Mouse (Mus musculus): ENCODE results near the gene Dnase2a. TPM values are rescaled to one million over a fixed set of nuclear protein-coding genes. Genes with fewer than 3 reads are reported as not detected.
"Not testable (repeated sequence)": the region's sequence is repeated elsewhere in the genome, so short reads cannot be mapped to it uniquely, and the experiment has no call there.

The Dnase2a gene
- total RNA-seq, 2 experiments from 2014 or later, result 5.9 to 7.3 TPM

DNA sequence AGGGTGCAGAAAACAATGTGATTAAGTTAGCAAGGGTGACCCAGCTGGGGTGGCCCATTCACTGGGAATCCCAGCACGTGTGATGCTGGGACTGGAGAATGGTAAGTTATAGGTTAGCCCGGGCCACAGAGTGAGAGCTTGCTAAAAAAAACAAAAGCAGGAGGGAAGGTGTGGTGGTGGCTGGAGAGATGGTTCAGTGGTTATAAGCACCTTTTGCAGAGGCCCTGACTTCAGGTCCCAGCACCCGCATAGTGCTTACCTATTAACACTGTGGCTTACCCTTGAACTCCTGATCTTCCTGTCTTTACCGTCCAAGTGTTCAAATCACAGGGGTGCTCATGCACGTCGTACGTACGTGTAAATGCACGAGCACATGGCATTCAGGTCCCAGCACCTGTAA is 1.3 kb upstream of the Dnase2a start:
- intact Hi-C loops (cut with DNase I), result no loop called here
- DNase-seq, result no peak

DNA sequence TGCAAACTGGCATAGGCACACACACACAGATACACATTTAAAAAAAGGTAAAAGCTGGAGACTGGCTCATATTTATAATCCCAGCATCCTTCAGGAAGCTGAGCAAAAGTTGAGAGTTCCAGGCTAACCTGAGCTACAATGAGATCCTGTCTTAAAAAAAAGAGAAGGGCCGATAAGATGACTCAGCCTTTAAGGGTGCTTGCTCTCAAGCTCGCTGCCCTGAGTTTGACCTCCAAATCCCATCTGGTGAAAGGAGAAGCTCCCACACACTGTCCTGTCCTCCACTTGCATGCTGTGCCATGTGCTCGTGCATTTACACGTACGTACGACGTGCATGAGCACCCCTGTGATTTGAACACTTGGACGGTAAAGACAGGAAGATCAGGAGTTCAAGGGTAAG is 867 bp upstream of the Dnase2a start:
- intact Hi-C loops (cut with DNase I), result no loop called here
- DNase-seq, result no peak

DNA sequence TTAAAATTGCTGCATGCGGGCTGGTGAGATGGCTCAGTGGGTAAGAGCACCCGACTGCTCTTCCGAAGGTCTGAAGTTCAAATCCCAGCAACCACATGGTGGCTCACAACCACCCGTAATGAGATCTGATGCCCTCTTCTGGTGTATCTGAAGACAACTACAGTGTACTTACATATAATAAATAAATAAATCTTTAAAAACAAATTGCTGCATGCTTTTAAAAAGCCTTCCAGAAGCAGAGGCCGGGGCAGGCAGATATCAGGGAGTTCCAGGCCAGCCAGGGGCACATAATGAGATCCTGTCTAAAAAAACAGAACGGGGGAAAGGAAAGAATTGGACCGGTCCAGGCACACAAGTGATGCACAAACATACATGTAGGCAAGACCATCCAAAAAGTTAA is 381 bp upstream of the Dnase2a start:
- intact Hi-C loops (cut with DNase I); DNase-seq: not testable (repeated sequence)

DNA sequence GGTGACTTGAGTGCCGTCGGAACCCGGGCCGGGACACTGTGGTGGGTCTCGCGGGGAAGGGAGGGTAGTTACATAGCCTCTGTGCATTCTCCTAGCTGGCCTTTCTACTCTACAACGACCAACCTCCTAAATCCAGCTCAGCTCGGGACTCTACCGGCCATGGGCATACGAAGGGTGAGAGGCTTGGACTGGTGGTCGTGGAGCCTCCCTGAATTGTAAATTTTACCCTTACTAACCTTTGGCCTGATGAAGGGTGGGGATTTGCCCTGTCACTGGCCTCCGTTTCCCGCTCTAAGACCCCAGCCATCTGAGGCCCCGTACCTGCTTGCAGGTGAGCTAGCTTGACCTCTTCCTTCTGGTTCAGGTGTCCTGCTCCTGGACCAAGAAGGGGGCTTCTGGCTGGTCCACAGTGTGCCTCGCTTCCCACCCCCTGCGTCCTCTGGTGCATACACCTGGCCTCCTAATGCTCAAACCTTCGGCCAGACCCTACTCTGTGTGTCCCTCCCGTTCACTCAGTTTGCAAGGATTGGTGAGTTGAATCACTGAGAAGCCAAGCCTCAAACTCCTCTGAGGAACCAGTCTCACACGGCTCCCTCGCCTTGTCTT is 905 bp downstream of the Dnase2a start:
- no peak for DNase-seq
- intact Hi-C loops (cut with DNase I), result no loop called here

DNA sequence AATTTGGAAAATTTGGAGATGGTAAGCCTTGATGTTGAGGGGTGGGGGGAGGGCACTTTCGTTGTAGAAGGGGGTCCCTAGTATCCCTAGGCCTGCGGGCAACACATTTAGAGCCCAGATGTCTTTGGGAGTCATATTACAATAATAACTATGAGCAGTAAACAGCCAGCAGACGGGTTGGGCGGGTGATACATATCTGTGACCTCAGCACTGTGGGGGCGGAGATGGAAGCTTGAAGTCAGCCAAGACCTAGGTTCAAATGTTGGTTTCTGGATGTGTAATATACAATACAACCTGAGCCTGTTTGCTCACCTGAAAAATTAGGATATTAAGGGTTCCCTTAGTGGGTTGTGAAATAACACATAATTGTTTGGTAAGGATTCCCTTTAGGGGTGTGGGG is 1.6 kb downstream of the Dnase2a start:
- no peak for DNase-seq
- intact Hi-C loops (cut with DNase I), result no loop called here

DNA sequence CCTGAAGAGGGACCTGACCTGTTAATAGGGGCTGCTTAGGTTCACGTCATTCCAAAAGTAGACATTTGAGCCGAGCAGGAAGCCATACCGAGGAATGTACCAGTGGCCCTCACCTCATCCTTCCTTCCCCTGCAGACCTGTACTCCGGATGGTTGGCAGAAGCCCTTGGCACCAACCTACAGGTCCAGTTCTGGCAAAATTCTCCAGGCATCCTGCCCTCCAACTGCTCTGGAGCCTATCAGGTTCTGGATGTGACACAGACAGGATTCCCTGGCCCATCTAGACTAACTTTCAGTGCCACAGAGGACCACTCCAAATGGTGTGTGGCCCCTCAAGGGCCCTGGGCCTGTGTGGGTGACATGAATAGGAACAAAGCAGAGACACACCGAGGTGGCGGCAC is 2.2 kb downstream of the Dnase2a start:
- intact Hi-C loops (cut with DNase I), result no loop called here
- no peak for DNase-seq

DNA sequence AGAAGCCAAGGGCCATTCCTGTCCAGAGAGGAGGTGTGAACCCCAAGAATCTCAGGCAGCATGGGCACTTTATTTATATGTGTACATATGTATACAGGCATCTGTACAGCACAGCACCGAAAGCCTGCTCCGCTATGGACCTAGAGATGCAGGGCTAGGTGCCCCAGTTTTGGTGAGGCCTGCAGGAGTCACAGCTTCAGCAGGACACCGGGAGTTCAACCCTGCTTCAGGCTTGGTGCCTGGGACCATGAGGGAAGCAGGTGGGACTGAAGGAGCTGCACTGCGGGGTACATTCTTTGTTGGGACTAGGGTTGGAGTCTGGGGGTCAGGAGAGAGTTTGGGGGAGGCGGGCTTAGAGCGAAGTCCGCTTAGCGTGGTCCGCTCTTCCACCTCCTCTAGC is 3.5 kb downstream of the Dnase2a start:
- intact Hi-C loops (cut with DNase I), result no loop called here

DNA sequence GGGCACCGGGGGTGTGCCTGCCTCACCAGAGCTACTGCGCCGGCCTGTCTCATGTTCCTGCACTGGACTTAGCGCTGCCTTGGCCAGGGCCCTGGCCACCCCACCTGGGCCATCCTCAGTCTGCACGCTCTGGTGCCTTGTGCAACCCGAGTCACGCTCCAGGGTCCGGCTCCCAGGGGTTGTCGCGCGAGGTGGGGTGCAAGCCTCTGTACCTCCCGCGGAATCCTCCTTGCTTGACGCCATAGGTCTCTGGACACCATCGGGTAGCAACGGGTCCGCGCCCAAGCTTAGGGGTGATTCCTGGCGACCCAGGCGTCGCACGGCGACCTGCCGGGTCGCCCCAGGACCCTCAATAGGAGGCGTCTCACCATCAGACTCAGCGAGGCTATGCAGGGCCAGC is 4.0 kb downstream of the Dnase2a start:
- intact Hi-C loops (cut with DNase I), result no loop called here

More for the DNA sequence above, 3.5 kb downstream of the Dnase2a start:
- no peak for DNase-seq

DNA sequence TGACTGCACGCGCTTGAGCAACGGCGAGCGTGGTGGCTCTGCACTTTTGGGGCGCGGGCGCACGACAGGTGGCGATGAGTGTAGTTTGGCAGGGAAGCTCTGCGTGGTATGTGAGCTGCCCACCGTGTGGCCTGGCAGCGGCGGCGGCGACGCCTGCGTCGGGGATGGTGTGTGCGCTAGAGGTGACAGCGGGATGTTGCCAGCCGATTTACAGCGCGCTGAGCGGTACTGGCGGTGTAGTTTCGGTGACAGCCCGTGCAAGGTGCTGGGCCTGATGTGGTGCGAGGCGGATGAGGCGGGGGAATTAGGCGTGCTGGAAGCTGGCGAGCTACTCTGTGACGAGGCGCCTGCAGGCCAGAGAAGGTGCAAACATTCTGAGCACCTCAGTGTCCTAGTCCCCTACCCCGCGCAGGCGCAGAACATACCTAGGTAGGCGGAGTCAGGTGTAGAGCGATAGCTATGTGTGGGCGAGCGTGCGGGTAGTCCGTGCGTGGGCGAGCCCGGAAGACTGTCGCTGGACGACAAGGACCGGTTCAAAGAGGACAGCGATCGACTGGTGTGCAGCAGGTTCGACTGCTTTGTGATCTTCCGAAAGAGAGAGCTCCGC is 4.6 kb downstream of the Dnase2a start:
- DNase-seq, result peak; percentile 56 to 62
- intact Hi-C loops (cut with DNase I), result no loop called here

More for the DNA sequence above, 4.0 kb downstream of the Dnase2a start:
- DNase-seq, result no peak

DNA sequence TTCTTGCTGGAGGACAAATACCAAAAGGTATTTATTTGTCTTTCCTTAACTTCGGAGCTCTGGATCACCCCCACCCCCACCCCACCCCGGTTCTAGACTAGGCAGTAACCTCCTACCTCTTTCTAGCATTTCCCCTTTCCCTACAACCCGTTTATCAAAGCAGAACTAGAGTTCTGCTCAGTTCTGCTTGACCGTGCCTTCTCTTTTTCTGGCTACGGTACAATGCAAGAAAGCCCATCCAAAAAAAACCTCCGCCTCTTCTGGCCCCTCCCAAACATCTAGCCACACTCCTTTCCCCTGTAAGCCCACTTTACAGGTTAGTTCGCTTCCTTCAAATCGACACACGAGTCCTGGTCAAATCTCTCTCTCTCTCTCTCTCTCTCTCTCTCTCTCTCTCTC is 5.1 kb downstream of the Dnase2a start:
- no peak for DNase-seq
- intact Hi-C loops (cut with DNase I), result no loop called here

DNA sequence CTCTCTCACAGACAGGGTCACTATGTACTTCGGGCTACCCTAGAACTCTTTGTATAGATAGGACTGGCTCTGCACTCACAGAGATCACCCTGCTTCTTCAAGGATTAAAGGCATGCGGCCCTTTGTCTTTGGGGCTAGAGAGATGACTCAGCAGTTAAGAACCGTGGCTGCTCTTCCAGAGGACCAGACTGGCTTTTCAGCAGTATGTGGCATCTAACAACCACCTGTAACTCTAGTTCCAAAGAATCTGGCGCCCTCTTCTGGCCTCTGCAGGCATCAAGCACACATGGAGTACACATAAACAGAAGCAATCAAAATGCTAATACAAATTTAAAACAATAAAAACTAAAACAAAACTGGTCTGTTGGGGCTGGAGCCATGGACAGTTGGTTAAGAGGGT is 5.6 kb downstream of the Dnase2a start:
- intact Hi-C loops (cut with DNase I), result no loop called here
- DNase-seq, result no peak

DNA sequence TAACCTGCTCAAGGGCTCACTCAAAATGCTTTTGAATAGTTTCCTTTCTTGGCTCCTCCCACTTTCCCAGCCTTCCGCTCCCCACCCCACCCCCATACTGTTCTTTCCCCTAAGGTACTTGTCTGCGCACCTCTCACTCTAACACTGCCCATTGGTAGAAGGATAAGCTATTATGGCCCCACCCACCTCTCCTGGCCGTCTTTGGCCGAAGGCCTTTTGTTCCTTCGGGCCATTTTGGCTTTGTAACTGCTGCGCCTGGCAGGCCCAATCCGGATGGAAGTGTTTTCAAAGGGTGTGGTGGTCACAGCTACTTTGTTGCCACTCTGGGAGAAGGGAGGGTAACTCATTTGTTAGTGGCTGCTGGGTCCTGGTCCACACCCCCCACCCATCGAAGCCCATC is 6.9 kb downstream of the Dnase2a start:
- DNase-seq, result no peak

DNA sequence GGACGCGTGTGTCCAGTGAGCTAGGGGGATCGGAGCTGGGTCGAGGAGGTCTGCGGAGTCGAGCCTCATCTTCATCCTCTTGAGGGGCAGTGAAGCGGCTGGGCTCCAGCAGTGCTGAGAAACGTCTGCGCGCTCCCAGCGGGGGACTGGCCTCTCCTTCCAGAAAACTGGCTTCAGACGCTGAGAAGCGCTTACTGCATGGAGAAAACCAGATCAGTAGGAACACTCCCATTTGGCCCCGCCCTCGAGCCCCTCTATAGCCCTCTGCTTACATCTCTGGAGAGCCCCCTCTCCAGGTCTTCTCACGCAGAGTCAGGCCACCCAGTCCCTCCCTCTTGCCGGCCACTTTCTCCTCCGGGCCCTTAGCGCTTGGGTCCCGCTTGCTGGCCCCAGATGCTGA is 9.4 kb downstream of the Dnase2a start:
- intact Hi-C loops (cut with DNase I), result no loop called here

More for the DNA sequence above, 6.9 kb downstream of the Dnase2a start:
- intact Hi-C loops (cut with DNase I), result no loop called here

DNA sequence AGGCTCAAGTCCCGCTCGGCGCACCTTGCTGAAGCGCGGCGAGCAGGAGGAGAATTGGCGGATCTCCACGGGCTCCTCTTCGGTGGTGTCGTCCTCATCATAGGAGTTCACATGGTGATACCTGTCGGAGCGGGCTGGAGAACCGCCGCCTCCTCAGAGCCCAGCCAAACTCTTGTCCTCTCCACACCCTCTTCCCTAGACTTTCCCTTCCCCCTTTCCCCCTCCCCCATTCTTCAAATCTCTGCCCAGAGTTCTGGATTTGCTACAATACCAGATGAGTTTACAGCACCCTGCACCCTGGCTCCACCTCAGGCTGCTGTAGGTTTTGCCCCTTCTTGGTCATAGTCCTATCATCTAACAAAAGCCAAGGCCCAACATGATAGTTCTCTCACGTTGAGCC is 10.3 kb downstream of the Dnase2a start:
- DNase-seq, result no peak
- intact Hi-C loops (cut with DNase I), result no loop called here

More for the DNA sequence above, 9.4 kb downstream of the Dnase2a start:
- DNase-seq, result no peak

DNA sequence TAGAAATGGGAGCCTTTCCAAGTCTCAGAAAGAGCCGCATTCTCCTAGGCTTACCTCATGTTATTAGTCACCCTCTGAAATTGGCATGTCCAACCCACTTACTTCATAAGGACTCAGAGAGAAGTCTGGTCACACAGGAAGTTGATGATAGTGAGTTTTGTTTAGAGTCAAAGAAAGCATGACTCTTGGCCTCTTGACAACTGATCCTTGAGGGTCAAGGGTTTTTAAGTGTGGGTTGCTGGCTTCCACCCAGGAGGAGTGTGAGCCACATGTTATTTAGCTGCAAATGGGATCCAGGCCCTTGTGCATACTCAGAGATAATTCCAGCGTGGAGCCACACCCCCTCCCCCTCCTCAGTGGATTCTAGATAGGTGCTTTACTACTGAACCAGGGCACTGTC is 13.2 kb downstream of the Dnase2a start:
- DNase-seq, result no peak
- intact Hi-C loops (cut with DNase I), result no loop called here

DNA sequence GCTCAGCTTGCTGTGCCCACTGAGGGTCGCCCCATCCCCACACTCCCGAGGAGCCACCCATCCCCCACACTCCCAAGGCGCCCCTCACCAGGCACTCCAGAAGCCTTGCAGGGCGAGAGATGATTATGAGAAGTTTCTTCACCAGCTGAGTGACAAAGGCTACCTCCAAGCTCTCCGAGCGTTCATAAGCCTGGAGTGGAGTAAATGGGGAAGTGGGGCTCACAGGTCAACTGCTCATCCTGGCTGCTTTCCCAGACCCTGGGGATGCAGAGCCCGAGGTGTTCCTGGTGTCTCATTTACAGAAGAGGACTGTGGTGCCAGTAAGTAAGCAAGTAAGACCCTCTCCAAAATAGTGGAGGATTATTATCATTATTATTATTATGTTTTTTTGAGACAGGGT is 17.2 kb downstream of the Dnase2a start:
- intact Hi-C loops (cut with DNase I), result no loop called here
- DNase-seq, result no peak

DNA sequence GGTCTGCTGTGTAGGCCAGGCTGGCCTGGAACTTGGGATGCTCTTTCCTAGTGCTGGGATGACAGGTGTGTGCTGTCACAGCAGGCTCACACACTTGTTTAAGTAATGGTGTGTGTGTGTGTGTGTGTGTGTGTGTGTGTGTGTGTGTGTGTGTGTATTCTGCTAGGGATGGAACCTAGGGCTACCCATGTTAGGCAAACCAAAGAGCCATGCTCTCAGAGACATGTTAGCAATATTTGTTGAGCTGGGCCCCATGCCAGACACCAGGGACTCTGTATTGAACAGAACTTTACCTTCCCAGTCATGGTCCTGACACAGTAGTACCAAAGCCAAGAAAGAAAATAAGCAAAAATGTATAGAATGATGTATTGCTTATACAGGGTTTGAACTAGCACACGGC is 19.2 kb downstream of the Dnase2a start:
- intact Hi-C loops (cut with DNase I), result no loop called here
- no peak for DNase-seq

DNA sequence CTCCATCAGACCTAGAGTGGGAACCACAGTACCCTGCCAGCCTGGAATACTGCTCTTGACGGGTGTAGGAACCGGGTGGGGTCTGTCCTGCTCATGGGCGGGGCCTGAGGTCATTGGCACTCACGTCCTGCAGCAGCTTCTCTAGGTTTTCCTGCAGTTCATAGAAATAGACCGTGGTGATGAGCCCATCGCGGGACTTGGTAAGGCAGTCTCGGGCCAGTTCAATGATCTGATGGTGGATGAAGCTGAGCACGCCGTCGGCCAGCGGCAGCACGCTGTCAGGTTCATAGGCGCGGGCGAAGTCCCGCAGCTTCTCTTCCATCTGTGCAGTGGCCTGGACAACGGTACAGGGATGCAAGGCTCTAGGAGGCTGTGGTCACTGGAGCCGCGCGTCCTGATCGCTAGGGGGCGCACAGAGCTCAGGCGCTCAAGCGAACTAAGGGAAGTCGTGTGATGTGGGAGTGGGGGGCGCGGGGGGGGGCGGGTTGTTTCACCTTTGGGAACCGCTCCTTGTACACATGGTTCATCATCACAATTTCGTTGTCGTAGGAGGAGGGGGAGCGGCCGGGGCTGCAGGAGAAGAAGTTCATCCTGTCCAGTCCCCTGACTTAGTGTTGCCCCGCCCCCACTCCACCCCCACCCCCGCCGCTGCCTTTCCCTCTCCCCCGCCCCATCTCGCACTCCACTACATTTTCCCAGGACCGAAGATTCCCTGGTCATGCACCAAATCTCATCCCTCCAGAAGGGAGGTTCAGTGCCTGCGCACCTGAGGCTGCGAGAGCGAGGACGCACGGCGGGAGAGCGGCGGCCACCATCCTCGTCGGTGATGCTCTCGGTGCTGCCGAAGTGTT is 20.3 kb downstream of the Dnase2a start:
- peak; percentile 72 to 81 for DNase-seq
- intact Hi-C loops (cut with DNase I), result loop anchor here (2.0 kb wide), 2 partner anchors 28 to 70 kb away; no protein-coding TSS in a partner anchor

DNA sequence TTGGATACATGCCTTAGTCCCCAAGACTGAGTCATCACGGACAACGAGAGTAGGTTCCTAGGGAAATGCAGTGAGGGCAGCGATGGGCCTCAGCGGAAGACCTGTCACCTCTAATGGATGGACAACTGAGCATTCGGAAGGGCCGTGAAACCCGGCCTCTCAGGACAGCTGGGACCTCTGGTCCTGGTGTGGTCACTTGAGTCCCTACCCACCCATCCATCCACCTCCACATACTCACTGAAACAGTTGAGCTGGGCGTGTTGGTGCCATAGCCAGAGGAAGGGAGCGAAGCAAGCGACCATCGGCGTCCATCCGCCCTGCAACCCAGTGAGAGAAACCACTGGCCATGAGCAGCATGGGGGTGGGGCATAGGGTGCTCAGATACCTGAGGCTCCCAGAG is 22.2 kb downstream of the Dnase2a start:
- intact Hi-C loops (cut with DNase I), result no loop called here

DNA sequence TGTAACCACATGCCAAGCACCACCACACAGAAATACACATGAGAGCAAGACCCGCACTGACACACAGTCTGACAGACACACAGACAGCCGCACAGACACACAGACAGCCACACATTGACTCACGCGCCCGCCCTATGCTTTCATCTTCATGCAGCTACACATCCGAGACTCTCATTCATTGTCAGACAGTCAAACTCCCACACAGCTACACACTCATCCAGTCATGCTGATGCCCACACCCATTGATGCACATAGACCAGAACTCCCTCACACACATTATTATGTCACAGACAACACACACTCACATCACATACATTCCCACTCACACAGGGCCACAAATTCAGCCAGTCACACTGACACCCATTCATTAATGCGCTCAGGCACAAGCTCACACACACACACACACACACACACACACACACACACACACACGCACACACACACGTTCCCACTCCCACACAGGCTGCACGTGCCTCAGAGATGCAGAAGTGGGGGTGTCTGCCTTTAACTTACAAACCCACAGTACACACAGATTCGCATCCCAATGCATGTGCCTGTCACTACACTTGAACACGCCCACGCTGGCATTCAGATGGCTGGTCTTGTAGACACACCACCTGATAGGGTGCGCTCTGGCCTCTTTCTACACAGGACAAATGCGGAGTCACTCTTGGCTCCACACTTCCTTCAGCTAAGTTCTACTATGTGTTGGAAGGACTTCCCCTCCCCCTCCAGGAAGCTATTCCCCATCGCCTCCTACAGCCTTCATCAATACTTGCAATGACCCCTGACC is 25.6 kb downstream of the Dnase2a start:
- DNase-seq, result no peak
- intact Hi-C loops (cut with DNase I), result no loop called here

More for the DNA sequence above, 22.2 kb downstream of the Dnase2a start:
- no peak for DNase-seq

DNA sequence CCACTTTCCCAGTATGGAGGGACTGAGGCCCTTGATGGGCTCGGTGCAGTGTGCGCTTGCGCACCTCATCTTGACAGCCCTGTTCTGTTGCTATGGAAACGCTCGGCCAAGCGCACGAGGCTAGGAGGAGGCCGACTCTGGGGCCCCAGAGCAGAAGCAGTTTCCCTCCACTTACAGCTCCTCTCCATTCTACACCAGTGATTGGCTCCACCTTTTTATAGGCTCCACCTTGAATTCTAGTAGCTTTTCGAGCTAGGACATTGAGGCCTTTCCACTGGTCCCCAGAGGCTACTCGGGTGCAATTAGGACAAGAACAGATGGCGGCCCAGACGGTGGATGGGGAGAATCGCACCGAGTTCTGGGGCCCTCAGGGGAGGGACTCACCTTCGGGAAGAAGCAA is 26.5 kb downstream of the Dnase2a start:
- intact Hi-C loops (cut with DNase I), result no loop called here

More for the DNA sequence above, 26.5 kb downstream of the Dnase2a start:
- DNase-seq, result no peak
